Mouse (Mus musculus) E14TG2a.4 (cell line): Measurements from ENCODE around the gene Cd2ap.

ENCODE experiments used
- CTCF ChIP-seq: conservative IDR thresholded peaks from 2 replicates; pipeline ENCODE4 v1.5.1; 2014; ENCODE audit warnings: low read length
- NANOG ChIP-seq: IDR thresholded peaks from 2 replicates; pipeline ENCODE4 v1.6.1; 2014; ENCODE audit warnings: borderline replicate concordance, low read length, mixed read lengths
- POU5F1 ChIP-seq: IDR thresholded peaks from 2 replicates; pipeline ENCODE4 v1.6.1; 2014; ENCODE audit warnings: low read length, borderline replicate concordance

DNA sequence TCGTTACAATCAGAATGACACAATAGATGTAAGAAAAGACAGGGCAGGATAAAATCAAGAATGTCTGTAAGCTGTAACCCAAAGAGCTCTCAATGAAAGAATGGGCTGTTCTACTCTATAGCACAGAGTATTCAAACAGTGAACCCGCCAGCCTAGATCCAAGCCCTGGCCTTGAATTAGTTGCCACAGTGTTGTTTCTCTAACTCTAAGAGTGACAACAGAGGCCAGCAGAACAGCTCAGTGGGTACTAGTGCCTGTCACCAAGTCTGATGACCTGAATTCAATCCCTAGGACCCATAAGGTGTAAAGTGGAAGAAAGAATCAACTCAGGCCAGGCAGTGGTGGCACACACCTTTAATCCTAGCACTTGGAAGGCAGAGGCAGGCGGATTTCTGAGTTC is 13.3 kb downstream of the Cd2ap start:
- TF ChIP-seq CTCF (no peak), POU5F1 (no peak), NANOG (no peak)
